Mouse (Mus musculus) spleen, adult 12 weeks (tissue): ENCODE results near the gene BC029722.

ENCODE experiments used
- DNase-seq: peaks from one replicate; pipeline ENCODE4 v3.0.0; 2022; ENCODE audit warnings: low spot score

Gene BC029722

GRCm38 (mm10) chr2:155818596-155819391, 432 bp downstream of the BC029722 start:
- peak; percentile 78 for DNase-seq

GRCm38 (mm10) chr2:155817301-155818245, 1.7 kb downstream of the BC029722 start:
- no peak for DNase-seq

GRCm38 (mm10) chr2:155816179-155816578, 3.0 kb downstream of the BC029722 start:
- no peak for DNase-seq

GRCm38 (mm10) chr2:155814829-155815228, 4.4 kb downstream of the BC029722 start:
- no peak for DNase-seq

- DNase-seq: no peak
These were observed 6.6 kb downstream of the BC029722 start for GRCm38 (mm10) chr2:155812637-155813036.

- peak; percentile 69 for DNase-seq
These were observed 7.3 kb downstream of the BC029722 start for GRCm38 (mm10) chr2:155811821-155812396.

GRCm38 (mm10) chr2:155809620-155810019, 9.6 kb downstream of the BC029722 start:
- no peak for DNase-seq

- DNase-seq: no peak
These were observed 11.8 kb downstream of the BC029722 start for GRCm38 (mm10) chr2:155807408-155807807.

GRCm38 (mm10) chr2:155806548-155806947, 12.7 kb downstream of the BC029722 start:
- no peak for DNase-seq

GRCm38 (mm10) chr2:155805925-155806255, 13.3 kb downstream of the BC029722 start:
- no peak for DNase-seq

- no peak for DNase-seq
These were observed 13.8 kb downstream of the BC029722 start for GRCm38 (mm10) chr2:155805231-155805924.

- no peak for DNase-seq
These were observed 15.2 kb downstream of the BC029722 start for GRCm38 (mm10) chr2:155804053-155804452.

- peak; percentile 23 for DNase-seq
These were observed 16.5 kb downstream of the BC029722 start for GRCm38 (mm10) chr2:155802761-155803160.

GRCm38 (mm10) chr2:155798613-155799012, 20.6 kb downstream of the BC029722 start:
- DNase-seq: no peak

- no peak for DNase-seq
These were observed 24.4 kb downstream of the BC029722 start for GRCm38 (mm10) chr2:155794674-155795445.

GRCm38 (mm10) chr2:155792899-155793298, 26.3 kb downstream of the BC029722 start:
- DNase-seq: no peak

GRCm38 (mm10) chr2:155787949-155788931, 31.0 kb downstream of the BC029722 start:
- DNase-seq: no peak

- DNase-seq: no peak
These were observed 32.3 kb downstream of the BC029722 start for GRCm38 (mm10) chr2:155786905-155787304.

GRCm38 (mm10) chr2:155784534-155784933, 34.7 kb downstream of the BC029722 start:
- no peak for DNase-seq

GRCm38 (mm10) chr2:155779506-155779905, 39.7 kb downstream of the BC029722 start:
- DNase-seq: no peak
